Mouse (Mus musculus): ENCODE measurements around the gene Ak1. TPM values are rescaled to one million over a fixed set of nuclear protein-coding genes. Genes with fewer than 3 reads are reported as not detected.

Gene Ak1
- polyA plus RNA-seq (2017; shearing (Covaris generic)) = 1 to 10 TPM in 1 of 2 experiments, under 1 TPM in 1; 0.07 to 1.8 TPM

DNA sequence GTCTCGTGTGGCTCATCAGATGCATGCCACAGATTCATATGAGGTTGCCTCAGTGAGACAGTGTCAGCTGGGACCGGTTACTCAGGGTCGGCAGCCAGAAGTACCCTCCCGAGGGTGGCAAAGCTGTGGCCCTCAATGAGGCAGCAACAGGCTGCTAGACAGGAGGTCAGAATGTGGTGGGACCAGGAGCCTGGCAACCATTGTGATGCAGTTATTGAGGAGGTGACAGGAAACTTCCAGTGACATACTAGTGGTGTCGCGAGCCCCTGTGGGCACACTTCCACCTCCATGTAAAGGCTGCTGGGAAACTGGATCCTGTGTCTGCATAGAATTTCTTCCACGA is at the start of gene Ak1:
Gene Ak1 (plus strand): TSS at position 242 of the 343 bp plus-strand sequence.

DNA sequence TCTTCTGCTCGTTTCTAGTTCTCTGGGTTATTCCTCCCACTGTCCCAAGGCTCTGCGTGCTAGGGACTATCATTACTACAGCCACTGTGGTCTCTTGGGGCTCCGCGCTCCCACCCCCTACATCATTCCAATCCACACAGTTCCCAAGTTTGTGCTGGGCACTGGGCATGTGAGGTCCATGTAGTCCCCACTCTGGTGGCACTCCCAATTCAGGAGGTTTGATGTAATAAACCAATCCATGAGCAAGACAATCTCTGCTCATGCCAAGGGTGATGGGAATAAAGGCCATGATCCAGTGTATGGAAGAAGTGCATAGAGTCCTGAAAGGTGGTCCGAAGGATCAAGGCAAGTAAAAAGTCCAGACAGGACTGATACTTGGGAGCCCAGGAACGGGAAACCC is 47.1 kb upstream of the Ak1 start, which contains the start of gene Pip5kl1:
Gene Pip5kl1 (plus strand): TSS at position 301 of the 400 bp plus-strand sequence.

DNA sequence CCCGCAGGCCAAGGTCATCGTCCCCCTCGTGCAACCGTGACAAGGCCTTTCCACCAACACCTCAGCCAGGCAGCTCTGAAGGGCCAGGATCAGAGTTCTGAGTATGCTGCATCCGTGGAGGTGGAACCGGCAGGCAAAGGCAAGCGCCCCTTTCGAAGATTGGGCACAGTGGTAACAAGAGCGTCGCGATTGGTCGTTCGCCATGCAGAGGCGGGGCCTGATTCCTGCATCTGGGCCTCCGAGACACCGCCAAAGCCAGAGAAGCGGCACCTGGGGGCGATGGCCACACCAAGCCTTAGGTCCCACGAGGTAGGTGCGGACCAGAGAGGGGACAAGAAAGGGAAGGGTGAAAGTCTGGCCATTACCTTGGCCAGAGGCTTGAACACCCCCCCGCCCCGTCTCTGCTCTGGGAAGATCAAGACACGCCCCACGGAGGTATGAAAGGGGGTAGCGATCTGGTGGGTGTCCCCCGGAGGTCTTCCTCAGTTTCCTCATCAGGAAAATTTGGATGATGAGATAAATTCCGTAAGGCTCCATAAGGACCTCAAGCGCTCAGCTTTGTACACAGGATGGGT is 45.9 kb upstream of the Ak1 start, which contains the start of gene 9430097D07Rik:
Gene 9430097D07Rik (minus strand): TSS at position 99 of the 575 bp plus-strand sequence.

DNA sequence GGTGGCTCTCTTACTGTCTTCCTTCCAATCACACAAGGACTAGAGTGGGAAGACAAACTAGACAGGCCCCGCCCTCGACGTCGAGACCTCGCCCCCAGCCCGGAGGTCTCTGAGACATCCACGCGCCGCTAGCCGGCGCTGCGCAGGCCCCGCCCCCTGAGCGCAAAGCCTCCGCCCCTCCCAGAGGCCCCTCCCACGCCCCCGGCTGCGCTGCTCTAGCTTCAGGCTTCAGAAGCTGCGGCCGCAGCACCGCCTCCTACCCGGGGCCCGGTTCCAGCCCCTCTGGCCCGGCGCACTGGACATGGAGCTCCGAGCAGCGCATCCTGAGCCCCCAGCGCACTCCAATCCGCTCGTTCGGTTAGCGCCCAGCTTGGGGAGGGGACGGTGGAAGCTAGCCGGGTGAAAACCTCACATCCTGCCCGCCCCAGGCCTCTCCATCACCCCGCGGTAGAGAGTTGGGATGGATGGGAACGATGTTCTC is 34.6 kb upstream of the Ak1 start, which contains the start of gene St6galnac4:
Gene St6galnac4 (plus strand): TSS at position 225 of the 481 bp plus-strand sequence.

GRCm38 (mm10) chr2:32599409-32599808 is 22.1 kb upstream of the Ak1 start, which contains the start of gene St6galnac6:
Gene St6galnac6 (plus strand): TSS chr2:32599709.

DNA sequence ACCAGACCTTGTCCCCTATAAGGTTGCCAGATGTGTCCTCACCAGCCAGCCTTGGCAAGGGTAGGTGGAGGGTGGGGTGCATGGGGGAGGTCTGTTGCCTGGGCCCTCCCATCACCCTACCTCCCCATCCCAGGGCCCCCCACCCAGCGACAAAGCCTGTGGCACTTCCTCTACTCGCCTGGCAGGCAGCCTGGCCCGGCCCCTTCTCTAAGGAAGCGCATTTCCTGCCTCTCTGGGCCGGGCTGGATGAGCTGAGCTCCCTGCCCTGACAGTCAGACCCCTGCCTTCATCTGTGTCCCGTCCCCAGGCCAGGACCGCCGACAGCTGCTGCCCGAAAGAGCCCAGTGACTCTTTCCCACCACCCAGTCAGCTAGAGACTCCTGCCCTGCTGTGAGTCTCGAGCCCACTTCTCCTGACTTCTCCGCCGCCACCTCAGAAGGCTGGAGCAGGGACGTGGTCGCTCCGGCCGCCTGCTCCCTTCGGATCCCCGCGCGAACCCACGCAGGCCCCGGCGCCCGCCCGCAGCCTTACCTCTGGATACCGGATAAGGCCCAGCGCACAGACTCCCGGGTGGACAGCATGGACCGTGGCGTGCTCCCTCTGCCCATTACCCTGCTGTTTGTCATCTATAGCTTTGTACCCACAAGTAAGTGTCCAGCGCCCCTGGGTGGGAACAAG is 25.0 kb downstream of the Ak1 start, which contains the start of gene Eng:
Gene Eng (plus strand): TSS at position 217 of the 678 bp plus-strand sequence.

Other genes starting within 250 kb of the Ak1 start
- gene 1110008P14Rik, start 239.8 kb upstream of the Ak1 start, polyA plus RNA-seq (2017; shearing (Covaris generic)) = 10 to 100 TPM; 61.9 to 74.2 TPM
- gene Lcn2, start 233.5 kb upstream of the Ak1 start, polyA plus RNA-seq (2017; shearing (Covaris generic)) = not detected
- gene Ptges2, start 225.9 kb upstream of the Ak1 start, polyA plus RNA-seq (2017; shearing (Covaris generic)) = 10 to 100 TPM; 17.9 to 24.6 TPM
- 10 to 100 TPM in 1 of 2 experiments, 1 to 10 TPM in 1; 8.7 to 14.3 TPM for gene Naif1, start 171.3 kb upstream of the Ak1 start, polyA plus RNA-seq (2017; shearing (Covaris generic))
- 10 to 100 TPM; 19.0 to 24.9 TPM for gene Slc25a25, start 170.3 kb upstream of the Ak1 start, polyA plus RNA-seq (2017; shearing (Covaris generic))
- 100 to 1,000 TPM; 112 to 232 TPM for gene Fam102a, start 86.4 kb upstream of the Ak1 start, polyA plus RNA-seq (2017; shearing (Covaris generic))
- gene Dpm2, start 50.9 kb upstream of the Ak1 start, polyA plus RNA-seq (2017; shearing (Covaris generic)) = 100 to 1,000 TPM in 1 of 2 experiments, 10 to 100 TPM in 1; 73.9 to 113 TPM
- gene Pip5kl1, start 47.0 kb upstream of the Ak1 start, polyA plus RNA-seq (2017; shearing (Covaris generic)) = 1 to 10 TPM in 1 of 2 experiments, under 1 TPM in 1; 0.27 to 1.9 TPM
- under 1 TPM in 1 of 2 experiments, not detected in 1; 0.94 TPM for gene 9430097D07Rik, start 46.1 kb upstream of the Ak1 start, polyA plus RNA-seq (2017; shearing (Covaris generic))
- 10 to 100 TPM; 32.7 to 45.6 TPM for gene St6galnac4, start 34.7 kb upstream of the Ak1 start, polyA plus RNA-seq (2017; shearing (Covaris generic))
- gene St6galnac6, start 22.0 kb upstream of the Ak1 start, polyA plus RNA-seq (2017; shearing (Covaris generic)) = 1 to 10 TPM; 1.8 to 7.4 TPM
- 1 to 10 TPM in 1 of 2 experiments, under 1 TPM in 1; 0.47 to 1.7 TPM for gene Eng, start 24.8 kb downstream of the Ak1 start, polyA plus RNA-seq (2017; shearing (Covaris generic))
- gene Fpgs, start 82.4 kb downstream of the Ak1 start, polyA plus RNA-seq (2017; shearing (Covaris generic)) = 10 to 100 TPM; 15.5 to 28.8 TPM
- 100 to 1,000 TPM; 176 to 212 TPM for gene Cdk9, start 91.3 kb downstream of the Ak1 start, polyA plus RNA-seq (2017; shearing (Covaris generic))
- gene Sh2d3c, start 99.3 kb downstream of the Ak1 start, polyA plus RNA-seq (2017; shearing (Covaris generic)) = 100 to 1,000 TPM in 1 of 2 experiments, 10 to 100 TPM in 1; 96.9 to 133 TPM
- gene 6330409D20Rik, start 119.3 kb downstream of the Ak1 start, polyA plus RNA-seq (2017; shearing (Covaris generic)) = under 1 TPM; 0.42 to 0.47 TPM
- 10 to 100 TPM; 75.2 to 81.8 TPM for gene Tor2a, start 135.5 kb downstream of the Ak1 start, polyA plus RNA-seq (2017; shearing (Covaris generic))
- gene Ttc16, start 153.9 kb downstream of the Ak1 start, polyA plus RNA-seq (2017; shearing (Covaris generic)) = 1 to 10 TPM in 1 of 2 experiments, under 1 TPM in 1; 0.67 to 1.6 TPM
- 1 to 10 TPM; 3.4 to 5.0 TPM for gene Ptrh1, start 154.0 kb downstream of the Ak1 start, polyA plus RNA-seq (2017; shearing (Covaris generic))
- gene Cfap157, start 162.7 kb downstream of the Ak1 start, polyA plus RNA-seq (2017; shearing (Covaris generic)) = 1 to 10 TPM in 1 of 2 experiments, under 1 TPM in 1; 0.61 to 1.2 TPM
- gene Stxbp1, start 225.5 kb downstream of the Ak1 start, polyA plus RNA-seq (2017; shearing (Covaris generic)) = 10 to 100 TPM in 1 of 2 experiments, 1 to 10 TPM in 1; 8.7 to 12.4 TPM